Mouse (Mus musculus) forebrain, embryonic 10.5 days (tissue): ENCODE results near the gene Vmn1r137. TPM values are rescaled to one million over a fixed set of nuclear protein-coding genes. Genes with fewer than 3 reads are reported as not detected.
"Not testable (repeated sequence)": the region's sequence is repeated elsewhere in the genome, so short reads cannot be mapped to it uniquely, and the experiment has no call there.

ENCODE experiments used
- DNase-seq: peaks from one replicate; pipeline ENCODE4 v3.0.0-alpha.2; 2017; ENCODE audit warnings: low spot score; ENCODE audit errors: extremely low spot score
- H3K27ac ChIP-seq: fragments of 300-500 bp; sonication (generic); 2 replicates; pipeline ENCODE4 v1.5.1; 2016; ENCODE audit warnings: mild to moderate bottlenecking
- H3K27me3 ChIP-seq: fragments of 300-500 bp; sonication (generic); 2 replicates; pipeline ENCODE4 v1.6.1; 2016; ENCODE audit warnings: mild to moderate bottlenecking; ENCODE audit not compliant: poor library complexity, severe bottlenecking
- H3K36me3 ChIP-seq: fragments of 300-500 bp; sonication (generic); replicated peaks from 2 replicates; pipeline ENCODE4 v1.6.1; 2016; ENCODE audit warnings: mild to moderate bottlenecking, moderate library complexity
- H3K4me1 ChIP-seq: fragments of 300-500 bp; sonication (generic); 2 replicates; pipeline ENCODE4 v1.6.1; 2016
- H3K4me3 ChIP-seq: fragments of 300-500 bp; sonication (generic); 2 replicates; pipeline ENCODE4 v1.5.1; 2016; ENCODE audit warnings: mild to moderate bottlenecking, moderate library complexity
- H3K9me3 ChIP-seq: fragments of 300-500 bp; sonication (generic); 2 replicates; pipeline ENCODE4 v1.6.1; 2016; ENCODE audit warnings: mild to moderate bottlenecking, moderate library complexity
- WGBS: fragments of 180-500 bp; shearing (Covaris S2); methylation state at CpG from one replicate; pipeline ENCODE4 v1.1.7; 2016; 5-methylcytosine and 5-hydroxymethylcytosine counted together
- polyA plus RNA-seq: library from polyadenylated mRNA; unstranded; fragments of >200 nt; fragmentation: Nextera tagmentation; extraction: Ambion mirVana; gene quantifications from 2 replicates; pipeline ENCODE4 v1.2.1, GENCODE M21; 2016

Gene Vmn1r137
- polyA plus RNA-seq, result not detected in 2 replicates

DNA sequence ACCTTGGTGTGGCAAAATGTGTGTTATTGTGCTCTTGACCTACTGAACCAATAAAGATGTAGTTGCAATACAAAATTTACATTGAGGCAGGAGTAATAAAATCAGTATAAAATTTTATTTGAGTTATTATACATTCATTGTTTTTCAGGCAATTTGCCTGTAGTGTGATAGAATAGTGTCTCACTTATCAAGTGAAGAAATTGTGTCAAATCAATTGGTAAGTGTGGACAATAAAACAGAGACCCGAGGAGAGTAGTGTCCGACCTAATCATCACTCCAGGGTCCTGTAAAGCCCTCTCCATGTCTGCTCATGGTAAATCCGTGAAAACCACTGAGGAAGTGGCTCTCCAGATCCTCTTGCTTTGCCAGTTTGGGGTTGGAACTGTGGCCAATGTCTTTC is at the start of gene Vmn1r137:
TSS of gene Vmn1r137 (plus strand) at position 301 of the 400 bp plus-strand sequence.
- H3K27me3 ChIP-seq, H3K36me3 ChIP-seq, H3K4me1 ChIP-seq, H3K9me3 ChIP-seq, H3K27ac ChIP-seq, H3K4me3 ChIP-seq, DNase-seq: not testable (repeated sequence)
- WGBS, result no CpG with 5 or more reads among the region's 3 CpGs

DNA sequence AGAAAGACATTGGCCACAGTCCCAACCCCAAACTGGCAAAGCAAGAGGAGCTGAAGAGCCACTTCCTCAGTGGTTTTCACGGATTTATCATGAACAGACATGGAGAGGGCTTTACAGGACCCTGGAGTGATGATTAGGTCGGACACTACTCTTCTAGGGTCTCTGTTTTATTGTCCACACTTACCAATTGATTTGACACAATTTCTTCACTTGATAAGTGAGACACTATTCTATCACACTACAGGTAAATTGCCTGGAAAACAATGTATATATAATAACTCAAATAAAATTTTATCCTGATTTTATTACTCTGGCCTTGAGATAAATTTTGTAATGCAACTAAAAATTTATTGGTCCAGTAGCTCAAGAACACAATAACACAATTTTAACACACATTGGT is 34.4 kb downstream of the Vmn1r137 start, which contains the start of gene Vmn1r138:
TSS of gene Vmn1r138 (minus strand) at position 101 of the 400 bp plus-strand sequence.
- H3K4me3 ChIP-seq, DNase-seq, H3K27ac ChIP-seq, H3K4me1 ChIP-seq, H3K36me3 ChIP-seq, H3K27me3 ChIP-seq, H3K9me3 ChIP-seq: not testable (repeated sequence)
- no CpG with 5 or more reads among the region's 2 CpGs for WGBS

Other genes with a start within 250 kb of the Vmn1r137 start
- not detected in 2 replicates for gene Gm4175, start 233.1 kb upstream of the Vmn1r137 start, polyA plus RNA-seq
- not detected in 2 replicates for gene Gm4177, start 197.9 kb upstream of the Vmn1r137 start, polyA plus RNA-seq
- gene Vmn1r135, start 162.2 kb upstream of the Vmn1r137 start, polyA plus RNA-seq, result not detected in 2 replicates
- not detected in 2 replicates for gene Gm5725, start 150.3 kb upstream of the Vmn1r137 start, polyA plus RNA-seq
- gene Gm5891, start 73.3 kb upstream of the Vmn1r137 start, polyA plus RNA-seq, result not detected in 2 replicates
- not detected in 2 replicates for gene Vmn1r138, start 34.3 kb downstream of the Vmn1r137 start, polyA plus RNA-seq
- gene Gm6176, start 61.7 kb downstream of the Vmn1r137 start, polyA plus RNA-seq, result not detected in 2 replicates
- not detected in 2 replicates for gene Vmn1r139, start 74.5 kb downstream of the Vmn1r137 start, polyA plus RNA-seq
- not detected in 2 replicates for gene Gm16451, start 123.7 kb downstream of the Vmn1r137 start, polyA plus RNA-seq
- gene Gm10666, start 140.2 kb downstream of the Vmn1r137 start, polyA plus RNA-seq, result not detected in 2 replicates
- not detected in 2 replicates for gene Vmn1r142, start 169.4 kb downstream of the Vmn1r137 start, polyA plus RNA-seq
- not detected in 2 replicates for gene Vmn1r143, start 194.8 kb downstream of the Vmn1r137 start, polyA plus RNA-seq
- gene Gm8653, start 206.7 kb downstream of the Vmn1r137 start, polyA plus RNA-seq, result not detected in 2 replicates
- gene Gm8453, start 234.9 kb downstream of the Vmn1r137 start, polyA plus RNA-seq, result not detected in 2 replicates